Mouse (Mus musculus) thymus, postnatal 0 days (tissue): ENCODE results near the gene Zfp735. TPM values are rescaled to one million over a fixed set of nuclear protein-coding genes. Genes with fewer than 3 reads are reported as not detected.

Source experiments
- DNase-seq: peaks from one replicate; pipeline ENCODE4 v3.0.0-alpha.2; 2015; ENCODE audit warnings: low spot score
- polyA plus RNA-seq: library from polyadenylated mRNA; unstranded; fragments of >200 nt; fragmentation: Nextera tagmentation; extraction: Ambion mirVana; gene quantifications from 2 replicates; pipeline ENCODE4 v1.2.1, GENCODE M21; 2015

The Zfp735 gene
- not detected in 2 replicates for polyA plus RNA-seq

DNA sequence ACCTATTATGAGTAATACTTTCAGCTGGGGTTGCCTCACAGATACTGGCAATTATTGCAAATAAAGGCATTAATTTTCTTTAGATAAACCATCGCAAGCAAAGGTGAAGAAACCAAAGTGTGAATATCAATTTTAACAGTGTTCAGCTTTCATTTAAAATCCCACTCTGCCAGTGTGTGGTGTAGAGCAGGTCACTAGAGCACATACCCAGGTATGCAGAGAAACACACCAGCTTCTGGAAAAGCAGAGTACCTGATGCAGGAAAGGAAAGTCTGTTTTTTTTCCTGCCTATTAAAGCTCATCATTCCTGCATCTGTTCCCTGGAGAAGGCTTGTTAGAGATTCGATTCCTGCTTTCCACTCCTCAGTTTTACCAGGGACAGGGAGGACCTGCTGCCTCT lies at the start of gene Zfp735:
TSS of gene Zfp735 (plus strand) at position 301 of the 400 bp plus-strand sequence.
- no peak for DNase-seq

DNA sequence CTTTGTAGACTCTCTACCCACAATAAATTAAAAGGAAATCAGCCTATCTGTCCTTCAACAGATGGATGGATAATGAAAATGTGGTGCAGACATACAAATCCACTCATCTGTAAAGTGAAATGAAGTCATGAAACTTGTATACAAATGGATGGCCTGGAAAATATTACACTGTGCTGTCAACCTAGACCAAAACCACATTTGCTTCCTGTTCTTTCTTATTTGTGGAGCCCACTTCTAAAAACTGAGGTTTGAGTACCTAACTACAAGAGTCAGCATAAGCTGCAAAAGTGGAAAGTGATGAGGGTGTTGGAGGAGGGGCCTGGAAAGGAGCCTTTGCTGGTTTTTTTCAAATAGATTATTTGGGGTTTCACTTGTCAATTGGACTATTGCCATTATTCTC lies 70.5 kb downstream of the Zfp735 start:
- no peak for DNase-seq

Other genes starting within 250 kb of the Zfp735 start
- not detected in 2 replicates for gene Olfr380, start 231.3 kb upstream of the Zfp735 start, polyA plus RNA-seq
- not detected in 2 replicates for gene Olfr381, start 197.2 kb upstream of the Zfp735 start, polyA plus RNA-seq
- not detected in 2 replicates for gene Olfr382, start 171.6 kb upstream of the Zfp735 start, polyA plus RNA-seq
- not detected in 2 replicates for gene Olfr385, start 95.8 kb upstream of the Zfp735 start, polyA plus RNA-seq
- not detected in 2 replicates for gene Olfr384, start 90.2 kb upstream of the Zfp735 start, polyA plus RNA-seq
- gene Olfr389, start 91.9 kb downstream of the Zfp735 start, polyA plus RNA-seq, result not detected in 2 replicates
- gene Olfr390, start 94.2 kb downstream of the Zfp735 start, polyA plus RNA-seq, result not detected in 2 replicates
- gene Olfr391-ps, start 114.3 kb downstream of the Zfp735 start, polyA plus RNA-seq, result not detected in 2 replicates
- gene Olfr392, start 128.3 kb downstream of the Zfp735 start, polyA plus RNA-seq, result not detected in 2 replicates
- gene Olfr393, start 162.7 kb downstream of the Zfp735 start, polyA plus RNA-seq, result not detected in 2 replicates
- gene Olfr394, start 202.0 kb downstream of the Zfp735 start, polyA plus RNA-seq, result not detected in 2 replicates
- not detected in 2 replicates for gene Olfr395, start 220.5 kb downstream of the Zfp735 start, polyA plus RNA-seq
- gene Olfr23, start 247.9 kb downstream of the Zfp735 start, polyA plus RNA-seq, result not detected in 2 replicates